Mouse (Mus musculus): ENCODE data around the gene Aif1. TPM values are rescaled to one million over a fixed set of nuclear protein-coding genes. Genes with fewer than 3 reads are reported as not detected.

Gene Aif1
- total RNA-seq (2022), result 1 to 10 TPM; 1.9 to 3.3 (median 2.4) TPM

DNA sequence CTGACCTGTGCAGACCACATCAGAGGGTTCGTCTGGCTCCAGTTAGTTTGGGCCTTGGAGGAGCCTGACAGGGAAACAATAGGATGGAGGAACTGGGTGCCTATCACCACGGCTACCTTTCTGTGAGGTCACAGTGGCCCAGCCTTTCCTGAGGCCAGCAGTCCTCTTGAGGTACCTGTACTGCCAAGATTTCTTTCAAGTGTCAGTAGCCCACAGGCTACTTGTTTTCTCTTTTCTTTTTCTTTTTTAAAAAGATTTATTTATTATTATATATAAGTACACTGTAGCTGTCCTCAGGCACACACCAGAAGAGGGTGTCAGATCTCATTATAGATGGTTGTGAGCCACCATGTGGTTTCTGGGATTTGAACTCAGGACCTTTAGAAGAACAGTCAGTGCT, at the start of gene Aif1:
Gene Aif1 (minus strand): TSS at position 101 of the 400 bp plus-strand sequence.
- no peak for DNase-seq (ENCODE audit: low spot score)

GRCm38 (mm10) chr17:35225456-35225855, 49.6 kb upstream of the Aif1 start:
- no peak for DNase-seq (ENCODE audit: low spot score)

DNA sequence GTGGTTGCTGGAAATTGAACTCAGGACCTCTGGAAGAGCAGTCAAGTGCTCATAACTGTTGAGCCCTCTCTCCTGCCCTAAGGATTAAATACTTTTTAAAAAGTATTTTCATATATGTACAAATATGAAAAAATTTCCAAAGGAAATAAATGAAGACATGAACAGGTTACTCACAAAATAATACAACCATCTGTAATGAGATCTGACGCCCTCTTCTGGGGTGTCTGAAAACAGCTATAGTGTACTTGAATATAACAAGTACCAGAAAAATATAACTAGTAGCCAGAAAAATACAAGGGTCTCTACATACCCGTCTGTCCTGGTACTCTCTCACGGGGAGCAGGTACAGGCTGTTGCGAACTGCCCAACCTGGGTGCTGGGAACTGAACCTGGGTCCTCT, 48.8 kb upstream of the Aif1 start:
- no peak for DNase-seq (ENCODE audit: low spot score)

DNA sequence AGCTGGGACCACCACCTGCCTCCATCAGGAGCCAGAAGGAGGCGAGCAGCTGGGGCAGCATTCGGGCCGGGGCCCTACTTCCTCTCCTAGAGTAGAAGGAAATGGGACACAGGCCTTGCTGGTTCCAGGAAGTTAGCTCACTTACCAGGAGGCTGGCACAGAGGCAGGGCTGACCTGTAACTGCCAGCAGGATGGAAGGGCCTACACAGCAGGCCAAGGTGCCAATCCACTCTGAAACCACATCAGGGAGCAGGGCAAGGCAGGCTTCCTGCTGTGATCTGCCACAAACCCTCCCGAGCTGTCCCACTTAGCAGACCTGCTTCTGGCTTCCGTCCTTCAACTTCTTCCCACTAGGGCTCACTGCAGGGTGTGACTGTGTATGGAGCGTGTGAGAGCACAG, 46.4 kb upstream of the Aif1 start:
- no peak for DNase-seq (ENCODE audit: low spot score)

DNA sequence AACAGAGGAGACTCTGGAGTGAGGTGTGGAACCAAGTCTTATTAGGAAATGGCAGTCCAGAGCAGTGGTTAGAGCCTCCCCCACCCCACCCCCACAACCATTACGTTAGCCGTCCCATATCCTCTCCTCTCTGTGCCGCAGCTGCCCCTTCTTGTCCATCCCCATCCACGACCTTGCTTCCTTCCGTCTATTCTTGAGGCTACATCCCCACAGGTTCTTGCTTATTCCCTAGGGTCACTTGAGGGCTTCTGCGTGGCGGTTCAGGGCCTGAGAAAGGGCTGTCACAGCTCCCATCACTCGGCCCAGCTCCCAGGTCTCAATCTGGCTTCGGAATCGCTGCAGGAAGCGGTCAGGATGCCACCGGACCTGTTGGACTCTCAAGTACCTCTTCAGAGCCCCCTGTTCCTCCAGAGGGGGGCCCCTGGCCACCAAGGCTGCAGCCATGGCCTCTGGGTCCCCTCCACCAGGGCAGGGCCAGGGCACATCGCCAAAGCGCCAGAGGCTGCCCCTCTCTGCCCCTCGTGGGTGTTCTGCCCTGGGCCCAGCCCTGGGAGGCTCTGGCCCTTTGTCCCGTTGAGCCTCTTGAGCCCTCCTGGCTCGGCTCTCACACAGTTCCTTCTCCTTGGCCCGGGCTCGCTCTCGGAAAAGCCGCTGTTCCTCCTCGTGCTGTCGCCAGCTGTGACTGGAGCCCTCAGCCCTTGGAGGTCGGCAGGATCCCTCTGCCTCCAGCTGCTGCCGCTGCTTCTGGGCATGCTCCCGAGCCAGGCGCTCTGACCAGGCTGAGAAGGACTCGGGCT, 44.5 kb upstream of the Aif1 start, which contains the start of gene Gm16181:
Gene Gm16181 (plus strand): TSS at position 679 of the 797 bp plus-strand sequence.
- no peak for DNase-seq (ENCODE audit: low spot score)

DNA sequence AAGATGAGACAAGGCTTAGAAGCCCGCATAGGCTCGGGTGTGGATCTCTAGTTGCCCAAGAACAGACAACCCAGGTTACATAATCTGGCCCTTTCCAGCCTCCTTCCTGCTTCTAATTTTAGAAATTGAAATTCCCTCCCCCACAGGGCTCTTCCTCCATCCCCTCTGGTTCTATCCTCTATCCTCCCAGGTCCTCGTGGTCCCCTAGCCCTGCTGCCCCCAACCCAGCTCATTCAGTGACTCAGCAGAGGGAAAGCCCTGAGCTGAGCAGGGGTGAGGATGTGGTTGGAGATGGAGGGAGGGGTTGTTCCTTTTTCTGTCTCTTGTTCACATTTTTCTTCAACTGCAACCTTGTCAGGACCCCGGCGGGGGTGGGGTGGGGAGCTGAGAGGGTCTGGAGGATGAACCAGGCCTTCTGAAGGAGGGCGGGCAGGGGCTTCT, 43.8 kb upstream of the Aif1 start:
- no peak for DNase-seq (ENCODE audit: low spot score)

DNA sequence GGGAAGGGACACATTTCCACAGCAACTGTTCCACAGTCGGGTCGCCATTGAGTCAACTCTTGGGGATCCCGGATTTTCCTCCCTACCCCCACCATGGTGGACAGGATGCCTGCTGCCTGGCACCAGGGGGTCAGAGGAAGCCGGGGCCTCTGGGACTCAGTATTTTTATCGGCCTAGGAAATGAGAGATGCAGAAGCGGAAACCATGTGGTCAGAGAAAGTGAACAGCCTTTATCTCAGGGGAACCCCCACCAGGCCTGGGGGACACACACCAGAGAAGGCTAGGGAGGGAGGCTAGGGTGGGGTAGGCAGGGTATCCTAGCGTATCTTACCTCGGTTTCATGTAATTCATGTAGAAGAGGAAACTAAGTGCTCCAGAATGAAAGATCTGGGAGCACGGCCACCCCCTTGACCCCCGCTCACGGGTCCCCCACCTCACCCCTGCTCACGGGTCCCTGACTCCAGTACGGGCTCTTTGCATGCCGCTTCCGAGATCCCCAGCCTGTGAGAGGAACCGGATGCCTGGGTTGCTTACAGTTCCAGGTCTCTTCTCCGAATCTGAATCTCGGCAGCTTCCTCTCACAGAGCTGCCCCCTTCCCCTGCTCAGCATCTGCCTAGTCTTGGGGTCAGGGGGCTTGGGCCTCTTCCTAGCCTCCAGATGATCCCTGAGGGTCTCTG, 42.8 kb upstream of the Aif1 start:
- DNase-seq (ENCODE audit: low spot score), result peak; percentile 83

DNA sequence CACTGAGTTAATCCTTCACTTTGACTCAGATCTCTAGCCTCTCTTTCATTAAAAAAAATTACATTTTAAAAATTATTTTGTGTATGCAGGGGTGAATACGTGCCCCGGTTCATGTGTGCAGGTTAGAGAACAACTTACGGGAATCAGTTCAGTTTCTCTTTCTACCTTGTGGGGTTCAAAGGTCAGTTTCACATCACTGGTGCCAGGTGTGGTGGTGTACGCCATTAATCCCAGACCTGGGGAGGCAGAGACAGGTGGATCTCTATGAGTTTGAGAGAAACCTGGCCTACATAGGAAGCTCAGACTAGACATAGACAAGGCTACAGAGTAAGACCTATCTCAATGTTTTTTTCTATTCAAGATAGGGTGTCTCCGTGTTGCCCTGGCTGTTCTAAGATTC, 37.2 kb upstream of the Aif1 start:
- DNase-seq (ENCODE audit: low spot score), result no peak

- DNase-seq (ENCODE audit: low spot score), result no peak
These were observed 34.7 kb upstream of the Aif1 start for GRCm38 (mm10) chr17:35210593-35210992.

DNA sequence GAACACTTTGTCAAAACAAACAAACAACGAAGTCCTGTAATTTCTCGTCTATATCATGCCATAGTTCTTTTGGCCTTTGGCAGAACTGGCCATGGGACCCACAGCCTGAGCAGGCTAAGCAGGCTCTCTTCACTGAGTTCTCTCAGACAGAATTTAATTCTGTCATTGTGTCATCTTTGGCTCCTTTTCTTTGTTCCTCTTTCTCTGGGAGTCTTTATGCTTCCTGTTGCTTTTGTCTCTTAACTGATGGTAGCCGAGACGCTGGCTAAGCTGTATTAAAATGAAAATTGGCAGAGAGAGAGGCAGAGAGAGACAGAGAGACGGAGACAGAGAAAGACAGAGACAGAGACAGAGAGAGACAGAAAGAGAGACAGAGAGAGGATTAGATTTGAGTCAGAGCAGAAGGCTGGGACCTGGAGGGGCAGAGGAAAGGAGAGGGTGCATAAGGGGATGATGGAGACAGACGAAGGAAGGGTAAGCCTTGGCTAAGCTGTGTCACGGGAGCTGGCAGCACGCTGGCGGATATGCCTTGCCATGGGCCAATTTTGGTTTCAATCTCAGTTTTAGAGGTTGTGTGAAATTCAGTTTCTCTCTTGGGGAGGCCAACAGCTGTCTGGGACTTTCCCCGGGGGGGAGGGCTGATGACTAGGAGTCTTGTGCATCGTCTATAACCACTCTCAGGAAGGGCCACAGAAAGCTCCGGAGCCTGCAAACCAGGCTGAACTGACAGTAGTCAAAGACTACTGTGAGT, 34.1 kb upstream of the Aif1 start:
- DNase-seq (ENCODE audit: low spot score), result no peak

GRCm38 (mm10) chr17:35205380-35205769, 29.5 kb upstream of the Aif1 start:
- no peak for DNase-seq (ENCODE audit: low spot score)

DNA sequence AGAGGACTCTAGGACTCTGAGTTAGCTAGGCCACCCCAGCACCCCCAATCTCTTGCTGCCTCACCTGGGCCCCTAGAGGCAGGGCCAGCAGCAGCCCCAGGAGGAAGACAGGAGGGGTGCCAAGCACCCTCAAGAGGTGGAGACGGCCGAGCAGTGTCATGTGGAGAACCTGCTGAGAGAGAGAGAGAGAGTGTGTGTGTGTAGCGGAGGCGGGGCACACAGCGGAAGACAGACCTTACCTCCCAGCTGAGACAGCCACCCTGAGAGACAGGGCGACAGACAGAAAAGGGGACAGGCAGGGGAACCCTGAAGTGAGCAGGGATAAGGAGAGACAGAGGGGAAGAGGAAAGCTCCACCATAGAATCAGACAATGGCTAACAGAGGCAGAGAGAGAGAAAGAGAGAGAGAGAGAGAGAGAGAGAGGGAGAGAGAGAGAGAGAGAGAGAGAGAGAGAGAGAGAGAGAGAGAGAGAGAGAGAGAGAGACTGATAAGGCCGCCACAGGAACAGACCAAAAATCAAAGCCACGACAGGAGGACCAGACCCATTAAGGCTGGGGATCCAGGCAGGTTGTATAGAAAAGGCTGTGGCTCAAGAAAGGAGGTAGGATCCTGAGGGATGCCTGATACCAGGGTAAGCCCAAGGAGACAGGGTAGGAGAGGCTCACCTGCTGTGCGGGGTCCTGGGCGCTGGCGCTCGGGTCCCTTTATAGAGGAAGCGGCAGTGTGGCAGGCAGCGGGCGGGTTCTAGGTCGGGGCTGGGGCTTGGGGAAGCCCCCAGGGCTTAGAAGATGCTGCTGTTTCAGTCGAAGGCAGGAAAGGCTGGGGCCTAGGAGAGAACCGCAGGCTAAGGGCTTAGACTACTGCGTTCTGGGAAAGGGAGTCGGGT, 28.9 kb upstream of the Aif1 start, which contains the start of gene Lta:
Gene Lta (minus strand): TSS at position 858 of the 886 bp plus-strand sequence.
- no peak for DNase-seq (ENCODE audit: low spot score)

GRCm38 (mm10) chr17:35202442-35202841, 26.6 kb upstream of the Aif1 start:
- no peak for DNase-seq (ENCODE audit: low spot score)

- DNase-seq (ENCODE audit: low spot score), result peak; percentile 84
These were observed 25.9 kb upstream of the Aif1 start, which contains the start of gene Tnf for GRCm38 (mm10) chr17:35201787-35202186. Tnf (minus strand) TSS chr17:35202007.

DNA sequence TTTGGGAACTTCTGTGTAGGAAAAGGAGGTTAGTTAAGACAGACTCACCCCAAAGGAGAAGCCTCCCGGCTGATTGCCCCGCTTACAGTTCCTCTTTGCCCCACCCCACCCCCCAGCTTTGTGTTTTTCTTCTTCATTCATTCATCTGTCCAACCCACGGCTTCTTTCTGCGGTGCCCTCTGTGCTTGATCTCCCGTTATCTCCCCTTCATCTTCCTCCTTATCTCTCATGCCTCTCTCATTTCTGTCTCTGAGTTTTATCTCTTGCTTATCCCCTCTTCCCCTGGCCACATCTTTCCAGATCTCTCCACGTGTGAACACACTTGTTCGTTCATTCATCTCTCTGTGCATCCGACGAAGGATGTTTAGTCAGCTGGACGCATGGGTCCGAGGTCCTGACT, 25.3 kb upstream of the Aif1 start:
- DNase-seq (ENCODE audit: low spot score), result no peak

GRCm38 (mm10) chr17:35200398-35200797, 24.5 kb upstream of the Aif1 start:
- no peak for DNase-seq (ENCODE audit: low spot score)

- DNase-seq (ENCODE audit: low spot score), result no peak
These were observed 23.1 kb upstream of the Aif1 start for GRCm38 (mm10) chr17:35198946-35199345.

- DNase-seq (ENCODE audit: low spot score), result no peak
These were observed 22.2 kb upstream of the Aif1 start for GRCm38 (mm10) chr17:35198029-35198428.

GRCm38 (mm10) chr17:35197126-35197525, 21.3 kb upstream of the Aif1 start:
- no peak for DNase-seq (ENCODE audit: low spot score)

DNA sequence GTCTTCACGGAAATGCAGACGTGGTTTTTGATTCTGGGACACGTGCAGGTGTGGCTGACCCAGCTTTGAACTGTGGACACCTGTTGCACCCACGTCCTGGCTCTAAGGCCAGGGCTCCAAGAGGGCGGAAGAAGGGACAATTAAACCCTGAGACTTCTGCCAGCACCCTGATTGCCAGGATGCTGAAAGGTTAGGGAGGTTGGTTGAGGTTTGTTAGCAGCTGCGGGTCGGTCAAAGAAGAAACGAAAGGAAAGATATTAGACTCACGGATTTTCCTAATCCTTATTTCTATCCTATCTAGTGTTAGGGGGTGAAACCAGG, 20.4 kb upstream of the Aif1 start:
- DNase-seq (ENCODE audit: low spot score), result no peak

- no peak for DNase-seq (ENCODE audit: low spot score)
These were observed 19.9 kb upstream of the Aif1 start for GRCm38 (mm10) chr17:35195631-35196320.
